Mouse (Mus musculus): ENCODE results near the gene Mta2. TPM values are rescaled to one million over a fixed set of nuclear protein-coding genes. Genes with fewer than 3 reads are reported as not detected.
"Not testable (repeated sequence)": the region's sequence is repeated elsewhere in the genome, so short reads cannot be mapped to it uniquely, and the experiment has no call there.

Gene Mta2
- 149 and 153 TPM in 2 replicates for polyA plus RNA-seq (2015; fragmentation: Nextera tagmentation; extraction: Ambion mirVana)

GRCm38 (mm10) chr19:8941515-8942217 is at the start of gene Mta2:
Gene Mta2, plus strand, starts transcription at chr19:8941875.
- Histone ChIP-seq H3K36me3 (peaks cover 35% of the 10 kb centered on the region), H3K27me3 (no peaks in the 10 kb centered on the region), H3K9ac (replicated peaks) (peak within 1 kb of the TSS; percentile 99), H3K4me1 (replicated peaks) (peaks cover 38% of the 10 kb centered on the region), H3K9me3 (no peaks in the 10 kb centered on the region), H3K4me2 (replicated peaks) (peak within 1 kb of the TSS; percentile 72), H3K27ac (peak within 1 kb of the TSS; percentile 98), H3K4me3 (replicated peaks) (peak within 1 kb of the TSS; percentile 98)
- under 1% methylated on average over 64 of the region's 64 CpGs for WGBS
- ATAC-seq = peak; percentile 95

- H3K27ac ChIP-seq = peak within 1 kb of the TSS; percentile 88
- peak within 1 kb of the TSS; percentile 95 for H3K4me2 ChIP-seq (replicated peaks)
- WGBS = 2% methylated on average over 54 of the region's 54 CpGs
- peaks cover 44% of the 10 kb centered on the region for H3K4me1 ChIP-seq (replicated peaks)
- H3K27me3 ChIP-seq = no peaks in the 10 kb centered on the region
- H3K9ac ChIP-seq (replicated peaks) = peak within 1 kb of the TSS; percentile 95
- no peaks in the 10 kb centered on the region for H3K9me3 ChIP-seq
- H3K36me3 ChIP-seq = peaks cover 32% of the 10 kb centered on the region
- ATAC-seq = peak; percentile 59
- peak within 1 kb of the TSS; percentile 89 for H3K4me3 ChIP-seq (replicated peaks)
Measured at GRCm38 (mm10) chr19:8892829-8893766, 48.6 kb upstream of the Mta2 start, which contains the start of gene Ints5. Gene Ints5, plus strand, starts transcription at chr19:8893005.

- no peaks in the 10 kb centered on the region for H3K9me3 ChIP-seq
- 89% methylated on average over 9 of the region's 9 CpGs for WGBS
- no peak overlapping the region for H3K4me3 ChIP-seq (replicated peaks)
- no peak overlapping the region for H3K4me2 ChIP-seq (replicated peaks)
- H3K27ac ChIP-seq = no peak overlapping the region
- peaks cover 28% of the 10 kb centered on the region for H3K36me3 ChIP-seq
- H3K4me1 ChIP-seq (replicated peaks) = peaks cover 48% of the 10 kb centered on the region
- ATAC-seq = no peak
- H3K27me3 ChIP-seq = no peaks in the 10 kb centered on the region
- H3K9ac ChIP-seq (replicated peaks) = no peak overlapping the region
Measured at GRCm38 (mm10) chr19:8895397-8895960, 46.2 kb upstream of the Mta2 start.

GRCm38 (mm10) chr19:8896231-8896630 is 45.4 kb upstream of the Mta2 start:
- H3K9me3 ChIP-seq; H3K27me3 ChIP-seq; H3K4me3 ChIP-seq (replicated peaks); H3K27ac ChIP-seq; H3K9ac ChIP-seq (replicated peaks); H3K4me2 ChIP-seq (replicated peaks); ATAC-seq: not testable (repeated sequence)
- WGBS = 94% methylated on average over 5 of the region's 5 CpGs
- Histone ChIP-seq H3K4me1 (replicated peaks) (peaks cover 48% of the 10 kb centered on the region), H3K36me3 (peaks cover 23% of the 10 kb centered on the region)

- H3K9ac ChIP-seq (replicated peaks) = peak overlapping the region; percentile 97
- peaks cover 47% of the 10 kb centered on the region for H3K4me1 ChIP-seq (replicated peaks)
- H3K27me3 ChIP-seq, H3K9me3 ChIP-seq: not testable (repeated sequence)
- 26% methylated on average over 21 of the region's 21 CpGs for WGBS
- peaks cover 30% of the 10 kb centered on the region for H3K36me3 ChIP-seq
- peak; percentile 66 for ATAC-seq
- peak overlapping the region; percentile 98 for H3K4me3 ChIP-seq (replicated peaks)
- H3K4me2 ChIP-seq (replicated peaks) = peak overlapping the region; percentile 89
- peak overlapping the region; percentile 87 for H3K27ac ChIP-seq
Measured at GRCm38 (mm10) chr19:8897211-8897864, 44.3 kb upstream of the Mta2 start.

GRCm38 (mm10) chr19:8897865-8898495 is 43.7 kb upstream of the Mta2 start, which contains the start of gene Ganab:
Gene Ganab, plus strand, starts transcription at chr19:8898071.
- peak within 1 kb of the TSS; percentile 98 for H3K4me3 ChIP-seq (replicated peaks)
- peak within 1 kb of the TSS; percentile 89 for H3K4me2 ChIP-seq (replicated peaks)
- WGBS = under 1% methylated on average over 53 of the region's 53 CpGs
- peak within 1 kb of the TSS; percentile 97 for H3K9ac ChIP-seq (replicated peaks)
- no peaks in the 10 kb centered on the region for H3K27me3 ChIP-seq
- ATAC-seq = peak; percentile 99
- peak within 1 kb of the TSS; percentile 87 for H3K27ac ChIP-seq
- H3K36me3 ChIP-seq = peaks cover 34% of the 10 kb centered on the region
- no peaks in the 10 kb centered on the region for H3K9me3 ChIP-seq
- peaks cover 44% of the 10 kb centered on the region for H3K4me1 ChIP-seq (replicated peaks)

- Histone ChIP-seq H3K36me3 (peaks cover 40% of the 10 kb centered on the region), H3K4me3 (replicated peaks) (peak overlapping the region; percentile 98), H3K4me2 (replicated peaks) (peak overlapping the region; percentile 89), H3K27me3 (no peaks in the 10 kb centered on the region), H3K27ac (peak overlapping the region; percentile 87), H3K9me3 (no peaks in the 10 kb centered on the region), H3K4me1 (replicated peaks) (peaks cover 39% of the 10 kb centered on the region), H3K9ac (replicated peaks) (peak overlapping the region; percentile 97)
- 21% methylated on average over 13 of the region's 13 CpGs for WGBS
- no peak for ATAC-seq
Measured at GRCm38 (mm10) chr19:8898576-8898975, 43.1 kb upstream of the Mta2 start.

- peak overlapping the region; percentile 98 for H3K4me3 ChIP-seq (replicated peaks)
- WGBS = 60% methylated on average over 3 of the region's 3 CpGs
- peak overlapping the region; percentile 97 for H3K9ac ChIP-seq (replicated peaks)
Measured at GRCm38 (mm10) chr19:8899079-8899478, 42.6 kb upstream of the Mta2 start.

GRCm38 (mm10) chr19:8903412-8903811 is 38.3 kb upstream of the Mta2 start:
- Histone ChIP-seq H3K4me3 (replicated peaks) (no peak overlapping the region), H3K36me3 (peaks cover 62% of the 10 kb centered on the region), H3K4me2 (replicated peaks) (no peak overlapping the region), H3K9me3 (no peaks in the 10 kb centered on the region), H3K4me1 (replicated peaks) (peaks cover 13% of the 10 kb centered on the region), H3K9ac (replicated peaks) (no peak overlapping the region), H3K27ac (no peak overlapping the region), H3K27me3 (no peaks in the 10 kb centered on the region)
- ATAC-seq = no peak
- WGBS = 96% methylated on average over 5 of the region's 5 CpGs

More at GRCm38 (mm10) chr19:8899079-8899478, 42.6 kb upstream of the Mta2 start:
- Histone ChIP-seq H3K27me3 (no peaks in the 10 kb centered on the region), H3K4me2 (replicated peaks) (peak overlapping the region; percentile 89), H3K27ac (no peak overlapping the region), H3K4me1 (replicated peaks) (peaks cover 34% of the 10 kb centered on the region), H3K9me3 (no peaks in the 10 kb centered on the region), H3K36me3 (peaks cover 45% of the 10 kb centered on the region)
- no peak for ATAC-seq

GRCm38 (mm10) chr19:8908531-8908930 is 33.1 kb upstream of the Mta2 start:
- no peaks in the 10 kb centered on the region for H3K4me1 ChIP-seq (replicated peaks)
- H3K9me3 ChIP-seq = no peaks in the 10 kb centered on the region
- H3K4me2 ChIP-seq (replicated peaks) = no peak overlapping the region
- ATAC-seq = no peak
- no peak overlapping the region for H3K4me3 ChIP-seq (replicated peaks)
- peaks cover 96% of the 10 kb centered on the region for H3K36me3 ChIP-seq
- H3K27ac ChIP-seq = no peak overlapping the region
- WGBS = 91% methylated on average over 6 of the region's 6 CpGs
- H3K27me3 ChIP-seq = no peaks in the 10 kb centered on the region
- H3K9ac ChIP-seq (replicated peaks) = no peak overlapping the region

- Histone ChIP-seq H3K4me1 (replicated peaks) (no peaks in the 10 kb centered on the region), H3K9me3 (no peaks in the 10 kb centered on the region), H3K9ac (replicated peaks) (no peak overlapping the region), H3K36me3 (peaks cover 100% of the 10 kb centered on the region), H3K27ac (no peak overlapping the region), H3K4me3 (replicated peaks) (no peak overlapping the region), H3K4me2 (replicated peaks) (no peak overlapping the region), H3K27me3 (no peaks in the 10 kb centered on the region)
- ATAC-seq = no peak
- WGBS = 95% methylated on average over 5 of the region's 5 CpGs
Measured at GRCm38 (mm10) chr19:8911810-8912209, 29.9 kb upstream of the Mta2 start.

Measured in midbrain, embryonic 13.5 days (tissue).